Mouse (Mus musculus): Measurements from ENCODE around the gene Mypn. TPM values are rescaled to one million over a fixed set of nuclear protein-coding genes. Genes with fewer than 3 reads are reported as not detected.

Gene Mypn
- polyA plus RNA-seq, 1 experiment from 2014 or later = 0.12 TPM

DNA sequence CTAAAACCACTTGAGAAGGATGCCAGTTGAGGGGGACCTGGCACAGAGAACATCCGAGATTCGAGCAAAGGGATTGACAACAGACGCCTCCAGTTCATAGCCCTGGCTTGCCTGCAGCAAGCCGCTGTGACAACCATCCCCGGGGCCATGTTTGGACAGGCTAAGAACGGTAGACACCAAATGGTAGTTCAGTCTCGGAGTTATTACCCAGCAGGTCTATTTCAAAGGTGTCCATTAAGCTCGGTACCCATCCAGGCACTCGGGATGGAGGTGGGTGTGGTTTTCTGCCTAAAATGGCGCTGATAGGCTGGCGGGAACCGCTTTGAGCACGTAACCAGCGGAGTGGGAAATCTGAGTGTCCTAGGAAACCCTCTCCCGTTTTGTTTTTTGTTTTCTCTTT, 87.9 kb downstream of the Mypn start:
- peak; percentile 44 for DNase-seq (ENCODE audit: low spot score, missing footprints)
- Histone ChIP-seq H3K27ac (ENCODE audit: low read depth, low read length) (no peak overlapping the region), H3K9ac (ENCODE audit: low read length) (no peak overlapping the region), H3K4me2 (no peak overlapping the region), H3K4me1 (ENCODE audit: control insufficient read depth, insufficient read depth, low read length) (no peaks in the 10 kb centered on the region), H3K4me3 (ENCODE audit: low read depth, low read length) (no peak overlapping the region), H3K27me3 (ENCODE audit: control insufficient read depth, insufficient read depth, low read length) (no peaks in the 10 kb centered on the region), H3K36me3 (ENCODE audit: control insufficient read depth, insufficient read depth, low read length) (no peaks in the 10 kb centered on the region), H3K9me3 (ENCODE audit: control insufficient read depth, low read length) (no peaks in the 10 kb centered on the region)
- 86% methylated on average over 15 of the region's 15 CpGs for WGBS
- ATAC-seq (ENCODE audit: low FRiP score) = no peak

GRCm38 (mm10) chr10:63113716-63114360, 89.9 kb downstream of the Mypn start:
- H3K4me2 ChIP-seq = no peak overlapping the region
- H3K36me3 ChIP-seq (ENCODE audit: control insufficient read depth, insufficient read depth, low read length) = no peaks in the 10 kb centered on the region
- 90% methylated on average over 6 of the region's 6 CpGs for WGBS
- no peaks in the 10 kb centered on the region for H3K27me3 ChIP-seq (ENCODE audit: control insufficient read depth, insufficient read depth, low read length)
- H3K9ac ChIP-seq (ENCODE audit: low read length) = no peak overlapping the region
- ATAC-seq (ENCODE audit: low FRiP score) (no peak), DNase-seq (ENCODE audit: low spot score, missing footprints) (peak; percentile 81)
- no peak overlapping the region for H3K4me3 ChIP-seq (ENCODE audit: low read depth, low read length)
- H3K9me3 ChIP-seq (ENCODE audit: control insufficient read depth, low read length) = no peaks in the 10 kb centered on the region
- no peaks in the 10 kb centered on the region for H3K4me1 ChIP-seq (ENCODE audit: control insufficient read depth, insufficient read depth, low read length)
- H3K27ac ChIP-seq (ENCODE audit: low read depth, low read length) = no peak overlapping the region

- no peak overlapping the region for H3K4me3 ChIP-seq (ENCODE audit: low read depth, low read length)
- no peak overlapping the region for H3K4me2 ChIP-seq
- peak; percentile 88 for DNase-seq (ENCODE audit: low spot score, missing footprints)
- H3K9ac ChIP-seq (ENCODE audit: low read length) = no peak overlapping the region
- H3K27ac ChIP-seq (ENCODE audit: low read depth, low read length) = no peak overlapping the region
- ATAC-seq (ENCODE audit: low FRiP score) = peak; percentile 40; the same call in 1 of the 2 replicates
- no peaks in the 10 kb centered on the region for H3K27me3 ChIP-seq (ENCODE audit: control insufficient read depth, insufficient read depth, low read length)
- 56% methylated on average over 5 of the region's 5 CpGs for WGBS
- no peaks in the 10 kb centered on the region for H3K36me3 ChIP-seq (ENCODE audit: control insufficient read depth, insufficient read depth, low read length)
- no peaks in the 10 kb centered on the region for H3K9me3 ChIP-seq (ENCODE audit: control insufficient read depth, low read length)
- no peaks in the 10 kb centered on the region for H3K4me1 ChIP-seq (ENCODE audit: control insufficient read depth, insufficient read depth, low read length)
These were observed 90.6 kb downstream of the Mypn start for GRCm38 (mm10) chr10:63113027-63113604.

DNA sequence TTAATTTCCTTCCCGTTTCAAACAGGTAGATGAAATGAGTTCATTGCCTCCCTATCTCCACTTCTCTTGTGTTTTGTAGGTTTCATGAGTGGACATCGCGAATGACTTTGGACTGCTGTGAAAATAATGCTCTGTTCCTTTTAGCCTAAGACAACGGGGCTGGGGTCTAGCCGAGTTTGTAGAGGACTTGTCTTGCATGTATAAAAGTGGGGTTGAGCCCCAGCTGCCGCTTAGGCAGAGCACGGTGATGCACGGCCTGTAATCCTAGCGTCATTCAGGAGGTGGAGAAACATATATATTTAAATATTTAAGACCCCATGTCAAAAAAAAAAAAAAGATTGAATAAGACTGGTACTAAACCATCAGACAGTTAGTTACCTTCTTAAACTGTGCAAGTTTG, 103.1 kb downstream of the Mypn start:
- H3K4me3 ChIP-seq (ENCODE audit: low read depth, low read length) = peak overlapping the region; percentile 52
- no peaks in the 10 kb centered on the region for H3K36me3 ChIP-seq (ENCODE audit: control insufficient read depth, insufficient read depth, low read length)
- peaks cover 7% of the 10 kb centered on the region; the same call in 1 of the 2 replicates for H3K27me3 ChIP-seq (ENCODE audit: control insufficient read depth, insufficient read depth, low read length)
- H3K9me3 ChIP-seq (ENCODE audit: control insufficient read depth, low read length) = no peaks in the 10 kb centered on the region
- DNase-seq (ENCODE audit: low spot score, missing footprints) = no peak
- 0 out of 2 replicates have a peak, but pooled peaks cover 5% of the 10 kb centered on the region for H3K4me1 ChIP-seq (ENCODE audit: control insufficient read depth, insufficient read depth, low read length)
- ATAC-seq (ENCODE audit: low FRiP score) = peak; percentile 39; the same call in 1 of the 2 replicates
- peak overlapping the region; percentile 76 for H3K9ac ChIP-seq (ENCODE audit: low read length)
- H3K4me2 ChIP-seq = peak overlapping the region; percentile 97
- WGBS = 8% methylated on average over 9 of the region's 9 CpGs
- no peak overlapping the region for H3K27ac ChIP-seq (ENCODE audit: low read depth, low read length)

GRCm38 (mm10) chr10:63099941-63100562, 103.7 kb downstream of the Mypn start:
- H3K4me1 ChIP-seq (ENCODE audit: control insufficient read depth, insufficient read depth, low read length) = 0 out of 2 replicates have a peak, but pooled peaks cover 5% of the 10 kb centered on the region
- H3K36me3 ChIP-seq (ENCODE audit: control insufficient read depth, insufficient read depth, low read length) = no peaks in the 10 kb centered on the region
- peak; percentile 92 for ATAC-seq (ENCODE audit: low FRiP score)
- peak; percentile 96 for DNase-seq (ENCODE audit: low spot score, missing footprints)
- H3K9me3 ChIP-seq (ENCODE audit: control insufficient read depth, low read length) = no peaks in the 10 kb centered on the region
- peak overlapping the region; percentile 97 for H3K4me2 ChIP-seq
- H3K27me3 ChIP-seq (ENCODE audit: control insufficient read depth, insufficient read depth, low read length) = peaks cover 7% of the 10 kb centered on the region; the same call in 1 of the 2 replicates
- under 1% methylated on average over 62 of the region's 62 CpGs for WGBS
- no peak overlapping the region for H3K27ac ChIP-seq (ENCODE audit: low read depth, low read length)
- H3K9ac ChIP-seq (ENCODE audit: low read length) = peak overlapping the region; percentile 76
- peak overlapping the region; percentile 52 for H3K4me3 ChIP-seq (ENCODE audit: low read depth, low read length)

DNA sequence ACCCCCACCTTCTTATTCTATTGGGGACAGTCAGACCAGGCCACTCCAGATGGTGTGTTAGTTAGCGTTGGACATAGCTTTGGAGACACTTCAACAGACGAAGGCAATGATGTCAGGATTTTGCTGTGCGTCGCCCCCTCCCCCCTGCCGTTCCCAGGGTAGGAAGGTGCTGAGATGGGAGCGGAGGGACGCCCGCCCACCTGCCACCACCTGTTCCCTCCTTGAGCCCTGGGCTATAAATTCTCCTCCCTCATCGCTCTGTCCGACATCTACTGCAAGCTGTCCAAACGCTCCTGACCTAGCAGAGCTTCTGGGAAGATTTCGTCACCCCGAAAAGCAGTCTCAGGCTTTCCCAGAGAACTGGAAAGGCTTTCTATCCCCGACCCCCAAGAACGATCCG, 104.2 kb downstream of the Mypn start, which contains the start of gene Atoh7:
Gene Atoh7, plus strand, starts transcription at position 131 of the 400 bp plus-strand sequence.
- Histone ChIP-seq H3K4me3 (ENCODE audit: low read depth, low read length) (peak within 1 kb of the TSS; percentile 52), H3K27ac (ENCODE audit: low read depth, low read length) (no peak within 1 kb of the TSS), H3K36me3 (ENCODE audit: control insufficient read depth, insufficient read depth, low read length) (no peaks in the 10 kb centered on the region), H3K27me3 (ENCODE audit: control insufficient read depth, insufficient read depth, low read length) (peaks cover 7% of the 10 kb centered on the region; the same call in 1 of the 2 replicates), H3K4me1 (ENCODE audit: control insufficient read depth, insufficient read depth, low read length) (0 out of 2 replicates have a peak, but pooled peaks cover 5% of the 10 kb centered on the region), H3K9ac (ENCODE audit: low read length) (peak within 1 kb of the TSS; percentile 76), H3K4me2 (peak within 1 kb of the TSS; percentile 97), H3K9me3 (ENCODE audit: control insufficient read depth, low read length) (no peaks in the 10 kb centered on the region)
- WGBS = 3% methylated on average over 16 of the region's 16 CpGs
- ATAC-seq (ENCODE audit: low FRiP score) = peak; percentile 57
- no peak for DNase-seq (ENCODE audit: low spot score, missing footprints)

GRCm38 (mm10) chr10:63098191-63098590, 105.6 kb downstream of the Mypn start:
- 62% methylated on average over 12 of the region's 12 CpGs for WGBS
- peaks cover 7% of the 10 kb centered on the region; the same call in 1 of the 2 replicates for H3K27me3 ChIP-seq (ENCODE audit: control insufficient read depth, insufficient read depth, low read length)
- ATAC-seq (ENCODE audit: low FRiP score) = no peak

DNA sequence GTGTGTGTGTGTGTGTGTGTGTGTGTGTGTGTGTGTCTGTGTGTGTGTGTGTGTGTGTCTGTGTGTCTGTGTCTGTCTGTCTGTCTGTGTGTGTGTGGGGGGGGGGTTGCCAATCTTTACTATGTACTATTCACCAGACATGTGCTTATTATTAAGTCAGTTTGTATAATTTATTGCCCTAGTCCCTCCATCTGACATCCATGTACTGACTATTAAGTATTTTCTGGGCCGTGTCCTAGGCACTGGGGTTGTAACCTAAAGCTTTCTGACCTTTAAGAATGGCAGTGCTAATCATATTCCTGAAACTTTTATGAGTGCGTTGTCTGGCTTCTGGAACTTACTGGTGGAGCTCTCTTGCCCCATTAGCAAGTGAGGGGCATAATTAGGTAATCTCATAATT, 107.0 kb downstream of the Mypn start:
- ATAC-seq (ENCODE audit: low FRiP score) = no peak
- H3K36me3 ChIP-seq (ENCODE audit: control insufficient read depth, insufficient read depth, low read length) = no peaks in the 10 kb centered on the region
- no peak overlapping the region for H3K9ac ChIP-seq (ENCODE audit: low read length)
- no peak overlapping the region for H3K27ac ChIP-seq (ENCODE audit: low read depth, low read length)
- DNase-seq (ENCODE audit: low spot score, missing footprints) = no peak
- H3K4me1 ChIP-seq (ENCODE audit: control insufficient read depth, insufficient read depth, low read length) = 0 out of 2 replicates have a peak, but pooled peaks cover 5% of the 10 kb centered on the region
- no peak overlapping the region for H3K4me2 ChIP-seq
- no peaks in the 10 kb centered on the region for H3K9me3 ChIP-seq (ENCODE audit: control insufficient read depth, low read length)
- H3K4me3 ChIP-seq (ENCODE audit: low read depth, low read length) = no peak overlapping the region
- H3K27me3 ChIP-seq (ENCODE audit: control insufficient read depth, insufficient read depth, low read length) = peaks cover 7% of the 10 kb centered on the region; the same call in 1 of the 2 replicates
- WGBS = 81% methylated on average over 2 of the region's 2 CpGs

More at GRCm38 (mm10) chr10:63098191-63098590, 105.6 kb downstream of the Mypn start:
- no peak for DNase-seq (ENCODE audit: low spot score, missing footprints)
- no peak overlapping the region for H3K4me2 ChIP-seq
- H3K27ac ChIP-seq (ENCODE audit: low read depth, low read length) = no peak overlapping the region
- H3K4me3 ChIP-seq (ENCODE audit: low read depth, low read length) = no peak overlapping the region
- no peak overlapping the region for H3K9ac ChIP-seq (ENCODE audit: low read length)
- no peaks in the 10 kb centered on the region for H3K36me3 ChIP-seq (ENCODE audit: control insufficient read depth, insufficient read depth, low read length)
- H3K9me3 ChIP-seq (ENCODE audit: control insufficient read depth, low read length) = no peaks in the 10 kb centered on the region
- H3K4me1 ChIP-seq (ENCODE audit: control insufficient read depth, insufficient read depth, low read length) = 0 out of 2 replicates have a peak, but pooled peaks cover 5% of the 10 kb centered on the region
